9 mouse cellular contexts compared by ENCODE assay signal in genomic region chr9:7765236-7765635, GRCm38 (mm10). TPM values are rescaled to one million over a fixed set of nuclear protein-coding genes. Genes with fewer than 3 reads are reported as not detected.
DNase-seq lines count a peak whose midpoint lies in the region; ATAC-seq and TF ChIP-seq lines count a peak whose summit lies in the region.
"Had no signal": no experiment of that assay in that cellular context is flagged by ENCODE, and none has a peak within 500 bp of the region (broad histone marks: within the 10 kb centered on the region; RNA-seq: fewer than 3 reads in every experiment).

No protein-coding gene starts in this region.

- no peak for ATAC-seq in kidney, embryonic 15.5 days (replicated peaks; ENCODE audit: low FRiP score)
- ATAC-seq in embryonic facial prominence, embryonic 11.5 days (replicated peaks; ENCODE audit: insufficient number of reproducible peaks, low FRiP score, low TSS enrichment, low read depth): no peak
- ATAC-seq in hindbrain, postnatal 0 days: no peak
- ATAC-seq in midbrain, embryonic 16.5 days: no peak

- 55% methylated on average over 3 of the region's 3 CpGs for WGBS in kidney, embryonic 15.5 days
- WGBS in embryonic facial prominence, embryonic 11.5 days: 60% methylated on average over 3 of the region's 3 CpGs
- WGBS in hindbrain, postnatal 0 days: 65% methylated on average over 3 of the region's 3 CpGs
- WGBS in midbrain, embryonic 16.5 days: 60% methylated on average over 3 of the region's 3 CpGs
- 29% methylated on average over 3 of the region's 3 CpGs for WGBS in thymus, adult 2 months

- H3K4me1 ChIP-seq in kidney, embryonic 15.5 days: peaks cover 21% of the 10 kb centered on the region
- no peaks in the 10 kb centered on the region for H3K4me1 ChIP-seq in embryonic facial prominence, embryonic 11.5 days (ENCODE audit: control insufficient read depth, insufficient read depth, low read length)
- H3K4me1 ChIP-seq in hindbrain, postnatal 0 days (ENCODE audit: insufficient read depth, low read length): 0 out of 2 replicates have a peak, but pooled peaks cover 3% of the 10 kb centered on the region
- peaks cover 15% of the 10 kb centered on the region for H3K4me1 ChIP-seq in midbrain, embryonic 16.5 days (ENCODE audit: control insufficient read depth, insufficient read depth, low read length)
- peaks cover 13% of the 10 kb centered on the region for H3K4me1 ChIP-seq in thymus, adult 2 months (replicated peaks; ENCODE audit: control insufficient read depth, insufficient read depth, low read length)

- peak overlapping the region; percentile 71 for H3K4me2 ChIP-seq in kidney, embryonic 15.5 days
- H3K4me2 ChIP-seq in embryonic facial prominence, embryonic 11.5 days (ENCODE audit: low read depth, low read length): peak overlapping the region; percentile 81; the same call in 1 of the 2 replicates
- peak overlapping the region; percentile 59 for H3K4me2 ChIP-seq in hindbrain, postnatal 0 days (ENCODE audit: low read depth, low read length)
- peak overlapping the region; percentile 95 for H3K4me2 ChIP-seq in midbrain, embryonic 16.5 days (ENCODE audit: low read length)

- peak overlapping the region; percentile 76 for H3K4me3 ChIP-seq in kidney, embryonic 15.5 days (replicated peaks)
- H3K4me3 ChIP-seq in embryonic facial prominence, embryonic 11.5 days (ENCODE audit: low read depth, low read length): peak overlapping the region; percentile 69
- H3K4me3 ChIP-seq in hindbrain, postnatal 0 days (ENCODE audit: low read length): no peak overlapping the region
- no peak overlapping the region for H3K4me3 ChIP-seq in midbrain, embryonic 16.5 days (ENCODE audit: low read depth, low read length)
- no peak overlapping the region for H3K4me3 ChIP-seq in thymus, adult 2 months (ENCODE audit: control insufficient read depth, insufficient read depth, low read length)

- H3K9ac ChIP-seq in kidney, embryonic 15.5 days: peak overlapping the region; percentile 77; the same call in 1 of the 2 replicates
- H3K9ac ChIP-seq in embryonic facial prominence, embryonic 11.5 days (replicated peaks; ENCODE audit: low read length): no peak overlapping the region
- H3K9ac ChIP-seq in hindbrain, postnatal 0 days (replicated peaks; ENCODE audit: low read length): no peak overlapping the region
- no peak overlapping the region for H3K9ac ChIP-seq in midbrain, embryonic 16.5 days (ENCODE audit: low read depth, low read length)

- DNase-seq in kidney, postnatal 10 days: no peak
- no peak for DNase-seq in embryonic facial prominence, embryonic 11.5 days (ENCODE audit: low spot score)
- no peak for DNase-seq in hindbrain, postnatal 0 days (ENCODE audit: low spot score)
- no peak for DNase-seq in thymus, adult 2 months
- DNase-seq in right cerebral cortex, adult 2 months (ENCODE audit: low spot score in 2 of 2): no peak
- no peak for DNase-seq in frontal cortex, postnatal 36 days (ENCODE audit: low spot score in 2 of 2)
- DNase-seq: right cerebral cortex, adult 18-20 months had no signal

- peaks cover 5% of the 10 kb centered on the region; the same call in 1 of the 2 replicates for H3K27me3 ChIP-seq in kidney, embryonic 15.5 days
- H3K27me3 ChIP-seq in embryonic facial prominence, embryonic 11.5 days (ENCODE audit: control insufficient read depth, insufficient read depth, low read length): no peaks in the 10 kb centered on the region
- no peaks in the 10 kb centered on the region for H3K27me3 ChIP-seq in hindbrain, postnatal 0 days (ENCODE audit: insufficient read depth, low read length)
- H3K27me3 ChIP-seq in midbrain, embryonic 16.5 days (ENCODE audit: control insufficient read depth, insufficient read depth, low read depth, low read length): peaks cover 14% of the 10 kb centered on the region
- H3K27me3 ChIP-seq in thymus, adult 2 months (ENCODE audit: control insufficient read depth, insufficient read depth, low read length): no peaks in the 10 kb centered on the region

- peaks cover 22% of the 10 kb centered on the region for H3K36me3 ChIP-seq in kidney, embryonic 15.5 days
- no peaks in the 10 kb centered on the region; the same call in 1 of the 2 replicates for H3K36me3 ChIP-seq in embryonic facial prominence, embryonic 11.5 days (replicated peaks; ENCODE audit: control insufficient read depth, insufficient read depth, low read depth, low read length)
- H3K36me3 ChIP-seq in hindbrain, postnatal 0 days (ENCODE audit: insufficient read depth, low read length): no peaks in the 10 kb centered on the region; the same call in 1 of the 2 replicates
- H3K36me3 ChIP-seq in midbrain, embryonic 16.5 days (ENCODE audit: control insufficient read depth, insufficient read depth, low read length): no peaks in the 10 kb centered on the region
- H3K36me3 ChIP-seq in thymus, adult 2 months (ENCODE audit: control insufficient read depth, insufficient read depth, low read length): peaks cover 15% of the 10 kb centered on the region

- TF ChIP-seq POLR2A in thymus, adult 2 months (IDR thresholded peaks at IDR 0.05; ENCODE audit: control insufficient read depth, extremely low read depth, insufficient read depth, low read length, poor library complexity): no peak

- H3K27ac ChIP-seq in kidney, embryonic 15.5 days: 0 out of 2 replicates have a peak overlapping the region, but pooled peaks have one; percentile 24
- no peak overlapping the region for H3K27ac ChIP-seq in embryonic facial prominence, embryonic 11.5 days (replicated peaks; ENCODE audit: low read depth, low read length)
- H3K27ac ChIP-seq in hindbrain, postnatal 0 days: no peak overlapping the region
- H3K27ac ChIP-seq in midbrain, embryonic 16.5 days (ENCODE audit: low read length): no peak overlapping the region
- H3K27ac ChIP-seq in thymus, adult 2 months (ENCODE audit: control insufficient read depth, insufficient read depth, low read length): no peak overlapping the region; the same call in 1 of the 2 replicates

- H3K9me3 ChIP-seq in kidney, embryonic 15.5 days (replicated peaks): no peaks in the 10 kb centered on the region
- H3K9me3 ChIP-seq in embryonic facial prominence, embryonic 11.5 days (replicated peaks; ENCODE audit: control insufficient read depth, low read length): no peaks in the 10 kb centered on the region
- H3K9me3 ChIP-seq in hindbrain, postnatal 0 days (ENCODE audit: low read length): no peaks in the 10 kb centered on the region
- no peaks in the 10 kb centered on the region for H3K9me3 ChIP-seq in midbrain, embryonic 16.5 days (replicated peaks; ENCODE audit: control insufficient read depth, low read length, poor library complexity, severe bottlenecking)

- no peak for TF ChIP-seq CTCF in hindbrain, postnatal 0 days (IDR thresholded peaks at IDR 0.05; ENCODE audit: low read depth)
- TF ChIP-seq CTCF in thymus, adult 2 months (IDR thresholded peaks at IDR 0.05; ENCODE audit: borderline replicate concordance, control insufficient read depth, extremely low read depth, insufficient read depth, low read length, poor library complexity): no peak

RNA-seq across cellular contexts. Expression of gene Tmem123, which starts 1.4 kb away (rescaled TPM):
- polyA plus RNA-seq in kidney, embryonic 15.5 days (2015; fragmentation: Nextera tagmentation; extraction: Ambion mirVana): 93.6 and 94.8 TPM in 2 replicates
- 122 and 128 TPM in 2 replicates for polyA plus RNA-seq in embryonic facial prominence, embryonic 11.5 days (2014; fragmentation: Nextera tagmentation; extraction: Ambion mirVana)
- 20.9 and 24.7 TPM in 2 replicates for total RNA-seq in hindbrain, postnatal 0 days (2014; rRNA removed)
- polyA plus RNA-seq in hindbrain, postnatal 0 days (2015; fragmentation: Nextera tagmentation; extraction: Ambion mirVana): 18.8 and 18.9 TPM in 2 replicates
- polyA plus RNA-seq in midbrain, embryonic 16.5 days (2015; fragmentation: Nextera tagmentation; extraction: Ambion mirVana): 14.5 and 15.3 TPM in 2 replicates
- polyA plus RNA-seq in thymus, adult 2 months (2012; rRNA removed): 123 and 128 TPM in 2 replicates

Comparison
In these comparisons a context has a peak if more than half of its experiments do, and no peak if none do; other contexts are left out.
1. H3K4me3 ChIP-seq: peak in kidney, embryonic 15.5 days (single experiment) and embryonic facial prominence, embryonic 11.5 days (single experiment); none in hindbrain, postnatal 0 days (single experiment), midbrain, embryonic 16.5 days (single experiment) and thymus, adult 2 months (single experiment).
2. Peak in every context shown above with its lines, with median percentiles within 50 percentile points of each other: H3K4me2 ChIP-seq.